Mouse (Mus musculus): ENCODE measurements around the gene Cactin.

GRCm38 (mm10) chr10:81288601-81289000, 32.3 kb upstream of the Cactin start:
- peak; percentile 97 for TF ChIP-seq CTCF (conservative IDR thresholded peaks at IDR 0.05; ENCODE audit: low read length)
- no peak for TF ChIP-seq NANOG (IDR thresholded peaks at IDR 0.05; ENCODE audit: borderline replicate concordance, low read length)

Measured in E14TG2a.4 (cell line).